Mouse (Mus musculus) common myeloid progenitor, adult 5-6 weeks (primary cell): ENCODE results near the gene Eef1b2. TPM values are rescaled to one million over a fixed set of nuclear protein-coding genes. Genes with fewer than 3 reads are reported as not detected.

ENCODE experiments used
- total RNA-seq: library from RNA; stranded (forward); fragments of 200-1000, 187-1606 nt; gene quantifications from 2 replicates; pipeline ENCODE4 v1.2.3, GENCODE M21; 2017

Gene Eef1b2
- total RNA-seq, 1 experiment from 2014 or later: 2,942 TPM

Other genes starting within 250 kb of the Eef1b2 start
- gene Ino80d, start 62.2 kb upstream of the Eef1b2 start, total RNA-seq: 27.0 and 30.2 TPM in 2 replicates
- 125 and 152 TPM in 2 replicates for gene Ndufs1, start within 50 bp of the Eef1b2 start, total RNA-seq
- not detected in 2 replicates for gene Gpr1, start 37.7 kb downstream of the Eef1b2 start, total RNA-seq
- gene Zdbf2, start 96.4 kb downstream of the Eef1b2 start, total RNA-seq: not detected in 2 replicates